Mouse (Mus musculus) midbrain, embryonic 15.5 days (tissue): ENCODE data around the gene Pitpnb. TPM values are rescaled to one million over a fixed set of nuclear protein-coding genes. Genes with fewer than 3 reads are reported as not detected.

ENCODE experiments used
- ATAC-seq: fragments of 200-750 bp; cut with Nextera tagmentation; replicated peaks from 2 replicates; pipeline ENCODE4 v1.8.0; 2017; ENCODE audit warnings: moderate TSS enrichment
- H3K27ac ChIP-seq: fragments of 300-500 bp; sonication (generic); 2 replicates; pipeline ENCODE4 v1.5.1; 2015; ENCODE audit warnings: mild to moderate bottlenecking, inconsistent platforms
- H3K27me3 ChIP-seq: fragments of 300-500 bp; sonication (generic); replicated peaks from 2 replicates; pipeline ENCODE4 v1.6.1; 2015; ENCODE audit warnings: inconsistent platforms
- H3K36me3 ChIP-seq: fragments of 300-500 bp; sonication (generic); replicated peaks from 2 replicates; pipeline ENCODE4 v1.6.1; 2015; ENCODE audit warnings: inconsistent platforms
- H3K4me1 ChIP-seq: fragments of 300-500 bp; sonication (generic); 2 replicates; pipeline ENCODE4 v1.6.1; 2015; ENCODE audit warnings: inconsistent platforms
- H3K4me2 ChIP-seq: fragments of 300-500 bp; sonication (generic); 2 replicates; pipeline ENCODE4 v1.6.1; 2015; ENCODE audit warnings: inconsistent platforms, mild to moderate bottlenecking, moderate library complexity
- H3K4me3 ChIP-seq: fragments of 300-500 bp; sonication (generic); 2 replicates; pipeline ENCODE4 v1.5.1; 2015; ENCODE audit warnings: mild to moderate bottlenecking, inconsistent platforms
- H3K9ac ChIP-seq: fragments of 300-500 bp; sonication (generic); 2 replicates; pipeline ENCODE4 v1.6.1; 2015; ENCODE audit warnings: mild to moderate bottlenecking, inconsistent platforms
- H3K9me3 ChIP-seq: fragments of 300-500 bp; sonication (generic); 2 replicates; pipeline ENCODE4 v1.6.1; 2016; ENCODE audit warnings: inconsistent platforms
- WGBS: fragments of 180-500 bp; shearing (Covaris S2); methylation state at CpG from one replicate; pipeline ENCODE4 v1.1.7; 2015; ENCODE audit warnings: mixed read lengths; 5-methylcytosine and 5-hydroxymethylcytosine counted together
- polyA plus RNA-seq: library from polyadenylated mRNA; unstranded; fragments of >200 nt; fragmentation: Nextera tagmentation; extraction: Ambion mirVana; gene quantifications from 2 replicates; pipeline ENCODE4 v1.2.1, GENCODE M21; 2015

Pitpnb gene
- polyA plus RNA-seq, 1 experiment from 2014 or later: 98.0 TPM

DNA sequence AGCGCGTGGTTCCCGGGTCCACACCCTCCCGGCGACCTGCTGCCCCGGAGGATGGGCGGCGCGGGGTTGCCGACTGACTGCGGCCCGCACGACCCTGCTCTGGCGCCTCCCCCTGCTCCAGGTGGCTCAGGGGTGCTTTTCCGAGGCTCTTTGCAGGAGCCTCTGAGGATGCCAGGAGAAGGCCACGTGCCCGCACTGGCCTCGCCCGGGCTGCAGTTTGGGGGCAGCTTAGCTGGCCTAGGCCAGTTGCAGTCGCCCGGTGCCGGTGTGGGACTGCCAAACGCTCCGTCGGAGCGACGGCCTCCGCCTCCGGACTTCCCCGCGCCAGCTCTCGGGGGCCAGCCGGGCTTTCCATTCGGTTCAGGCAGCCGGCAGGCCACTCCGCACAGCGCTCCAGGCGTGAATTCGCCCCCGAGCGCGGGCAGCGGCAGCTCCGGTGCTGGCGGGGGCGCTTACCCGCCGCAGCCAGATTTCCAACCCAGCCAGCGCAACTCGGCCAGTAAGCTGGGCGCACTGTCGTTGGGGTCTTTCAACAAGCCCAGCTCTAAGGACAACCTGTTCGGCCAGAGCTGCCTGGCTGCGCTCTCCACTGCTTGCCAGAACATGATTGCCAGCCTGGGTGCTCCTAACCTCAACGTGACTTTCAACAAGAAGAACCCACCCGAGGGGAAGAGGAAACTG, 89.6 kb downstream of the Pitpnb start:
- peak overlapping the region; percentile 78 for H3K4me2 ChIP-seq
- no peaks in the 10 kb centered on the region for H3K27me3 ChIP-seq
- no peaks in the 10 kb centered on the region for H3K36me3 ChIP-seq
- H3K27ac ChIP-seq: peak overlapping the region; percentile 94
- under 1% methylated on average over 54 of the region's 56 CpGs for WGBS
- no peaks in the 10 kb centered on the region for H3K9me3 ChIP-seq
- peak overlapping the region; percentile 85 for H3K4me3 ChIP-seq
- ATAC-seq: no peak
- peaks cover 61% of the 10 kb centered on the region for H3K4me1 ChIP-seq
- peak overlapping the region; percentile 87 for H3K9ac ChIP-seq

DNA sequence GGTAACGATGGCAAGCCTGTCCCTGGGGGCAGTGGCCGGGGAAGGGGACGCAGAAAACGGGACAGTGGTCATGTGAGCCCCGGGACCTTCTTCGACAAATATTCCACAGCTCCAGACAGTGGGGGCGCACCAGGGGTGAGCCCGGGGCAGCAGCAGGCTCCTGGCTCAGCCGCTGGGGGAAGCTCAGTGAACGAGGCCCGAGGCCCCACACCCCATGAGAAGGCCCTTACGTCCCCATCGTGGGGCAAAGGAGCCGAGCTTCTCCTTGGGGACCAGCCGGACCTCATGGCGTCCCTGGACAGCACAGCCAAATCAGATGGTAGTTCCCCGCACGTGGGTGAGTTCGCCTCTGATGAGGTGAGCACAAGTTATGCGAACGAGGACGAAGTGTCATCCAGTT, 90.3 kb downstream of the Pitpnb start:
- Histone ChIP-seq H3K4me3 (peak overlapping the region; percentile 85), H3K27me3 (no peaks in the 10 kb centered on the region), H3K36me3 (no peaks in the 10 kb centered on the region), H3K4me2 (peak overlapping the region; percentile 78), H3K27ac (peak overlapping the region; percentile 94), H3K9ac (peak overlapping the region; percentile 87), H3K4me1 (peaks cover 63% of the 10 kb centered on the region), H3K9me3 (no peaks in the 10 kb centered on the region)
- 8% methylated on average over 22 of the region's 22 CpGs for WGBS
- ATAC-seq: no peak

DNA sequence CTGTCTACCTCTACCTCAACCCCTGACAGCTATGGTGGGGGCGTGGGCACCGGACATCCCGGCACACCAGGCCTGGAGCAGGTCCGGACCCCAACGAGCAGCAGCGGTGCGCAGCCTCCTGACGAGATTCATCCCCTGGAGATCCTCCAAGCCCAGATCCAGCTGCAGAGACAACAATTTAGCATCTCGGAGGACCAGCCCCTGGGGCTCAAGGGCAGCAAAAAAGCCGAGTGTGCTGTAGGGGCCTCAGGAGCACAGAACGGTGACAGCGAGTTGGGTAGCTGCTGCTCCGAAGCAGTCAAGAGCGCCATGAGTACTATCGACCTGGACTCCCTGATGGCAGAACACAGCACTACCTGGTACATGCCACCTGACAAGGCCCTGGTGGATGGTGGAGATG, 90.9 kb downstream of the Pitpnb start:
- 17% methylated on average over 15 of the region's 15 CpGs for WGBS
- peaks cover 69% of the 10 kb centered on the region for H3K4me1 ChIP-seq
- H3K27me3 ChIP-seq: no peaks in the 10 kb centered on the region
- H3K4me2 ChIP-seq: peak overlapping the region; percentile 78
- H3K4me3 ChIP-seq: peak overlapping the region; percentile 85
- peak overlapping the region; percentile 94 for H3K27ac ChIP-seq
- no peak for ATAC-seq
- H3K9me3 ChIP-seq: no peaks in the 10 kb centered on the region
- H3K36me3 ChIP-seq: no peaks in the 10 kb centered on the region
- peak overlapping the region; percentile 87 for H3K9ac ChIP-seq

DNA sequence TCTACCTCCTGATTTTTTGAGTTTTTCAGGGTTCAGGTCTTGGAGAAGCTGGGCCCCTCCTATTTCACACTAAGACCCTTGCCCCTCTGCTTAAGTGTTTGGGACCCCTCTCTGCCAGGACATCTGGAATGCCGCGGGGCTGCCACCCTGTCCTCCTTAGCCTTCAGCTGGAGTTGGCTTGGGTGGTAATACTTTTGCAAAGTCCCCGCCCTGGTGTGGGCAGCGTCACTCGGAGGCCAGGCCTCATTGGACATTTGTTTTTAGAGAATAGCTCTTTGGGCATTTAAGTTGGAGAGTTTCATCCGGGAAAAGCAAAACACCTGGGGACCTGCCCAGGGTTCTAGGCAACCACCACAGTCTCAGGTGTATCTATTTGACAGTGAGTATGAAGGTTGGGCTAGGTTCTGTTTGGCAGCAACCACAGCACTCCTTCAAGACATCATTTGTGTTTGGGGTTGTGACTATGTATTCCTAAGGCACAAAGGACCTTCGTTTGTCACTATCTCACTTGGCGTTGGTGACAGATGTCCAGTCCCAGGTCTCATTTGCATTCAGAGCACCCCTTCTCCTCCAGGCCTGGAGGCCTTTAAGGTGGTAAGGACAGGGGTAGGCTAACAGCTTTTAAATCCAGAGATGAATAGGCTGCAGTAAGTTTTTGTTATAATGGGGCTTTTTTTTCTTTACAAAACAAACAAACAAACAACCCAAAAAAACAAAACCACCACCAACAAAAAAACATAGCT, 91.7 kb downstream of the Pitpnb start:
- H3K9ac ChIP-seq: peak overlapping the region; percentile 87
- H3K4me3 ChIP-seq: peak overlapping the region; percentile 85
- 18% methylated on average over 8 of the region's 8 CpGs for WGBS
- H3K36me3 ChIP-seq: no peaks in the 10 kb centered on the region
- no peaks in the 10 kb centered on the region for H3K27me3 ChIP-seq
- peaks cover 77% of the 10 kb centered on the region for H3K4me1 ChIP-seq
- ATAC-seq: no peak
- H3K4me2 ChIP-seq: peak overlapping the region; percentile 78
- no peaks in the 10 kb centered on the region for H3K9me3 ChIP-seq
- peak overlapping the region; percentile 94 for H3K27ac ChIP-seq

DNA sequence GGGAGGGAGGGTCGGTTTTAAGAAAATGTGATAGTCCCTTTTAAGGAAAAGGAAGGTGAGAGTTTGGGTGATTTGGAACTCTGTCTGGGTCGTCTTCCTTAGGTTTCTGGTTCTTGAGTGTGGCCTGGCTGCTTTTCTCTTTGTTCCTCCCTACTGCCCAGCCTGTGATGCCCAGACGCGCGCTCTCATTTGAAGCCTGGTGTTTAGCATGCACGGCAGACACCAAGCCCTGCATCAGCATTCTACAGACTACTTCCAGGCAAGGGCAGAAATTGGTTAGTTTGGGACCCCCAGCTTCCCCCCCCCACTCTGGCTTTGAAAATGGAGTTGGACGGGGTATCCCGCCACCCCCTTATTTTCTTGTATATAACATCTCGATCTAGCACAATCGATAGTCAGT, 92.4 kb downstream of the Pitpnb start:
- 9% methylated on average over 10 of the region's 10 CpGs for WGBS
- Histone ChIP-seq H3K9me3 (no peaks in the 10 kb centered on the region), H3K36me3 (no peaks in the 10 kb centered on the region), H3K4me2 (peak overlapping the region; percentile 78), H3K4me1 (peaks cover 85% of the 10 kb centered on the region), H3K27ac (peak overlapping the region; percentile 59), H3K27me3 (no peaks in the 10 kb centered on the region), H3K4me3 (peak overlapping the region; percentile 85), H3K9ac (peak overlapping the region; percentile 87)
- no peak for ATAC-seq

DNA sequence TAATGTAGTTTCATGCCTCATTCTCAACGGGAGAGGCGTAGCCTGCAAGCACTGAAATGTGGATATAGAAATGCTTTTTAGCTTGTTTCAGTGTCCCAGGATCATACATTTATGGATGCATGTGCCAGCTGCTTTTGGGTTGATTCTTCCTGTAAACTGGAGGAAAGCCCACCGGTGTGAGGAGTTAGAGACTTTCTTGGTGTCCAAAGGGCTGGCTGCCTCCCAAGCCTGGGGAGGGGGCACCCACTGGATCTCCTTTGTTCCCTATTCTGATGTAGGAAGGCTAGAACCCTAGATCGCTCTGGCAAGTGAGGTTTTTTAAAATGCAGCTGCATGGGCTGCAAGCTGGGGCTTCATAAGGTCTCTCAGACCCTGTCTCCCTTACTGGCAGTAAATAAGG, 93.1 kb downstream of the Pitpnb start:
- Histone ChIP-seq H3K36me3 (no peaks in the 10 kb centered on the region), H3K9me3 (no peaks in the 10 kb centered on the region)
- no peak for ATAC-seq

DNA sequence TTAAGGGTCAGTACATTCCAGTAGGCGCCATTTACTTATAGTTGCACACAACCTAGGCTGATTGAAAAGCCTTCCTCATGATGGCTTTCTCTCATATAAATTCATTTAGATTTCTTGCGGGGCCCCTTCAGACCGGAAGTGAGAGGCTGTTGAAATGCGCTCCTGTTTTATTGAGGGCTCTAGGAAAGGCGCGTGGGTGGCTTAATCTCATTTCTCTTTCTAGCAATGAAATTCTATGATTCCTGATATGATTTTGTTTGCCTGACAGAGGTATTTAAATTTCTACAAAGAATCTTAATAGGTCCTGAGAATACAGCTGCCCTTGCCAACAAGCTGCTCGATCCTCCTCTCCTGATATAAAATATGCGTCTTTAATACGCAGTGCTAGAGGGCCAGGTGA, 95.2 kb downstream of the Pitpnb start:
- Histone ChIP-seq H3K4me3 (peak overlapping the region; percentile 85), H3K27me3 (no peaks in the 10 kb centered on the region), H3K4me1 (peaks cover 86% of the 10 kb centered on the region), H3K4me2 (peak overlapping the region; percentile 78), H3K9me3 (no peaks in the 10 kb centered on the region), H3K27ac (peak overlapping the region; percentile 63), H3K36me3 (no peaks in the 10 kb centered on the region), H3K9ac (peak overlapping the region; percentile 40; the same call in 1 of the 2 replicates)
- ATAC-seq: no peak
- WGBS: 31% methylated on average over 9 of the region's 9 CpGs

More for the DNA sequence above, 93.1 kb downstream of the Pitpnb start:
- no peaks in the 10 kb centered on the region for H3K27me3 ChIP-seq
- peaks cover 88% of the 10 kb centered on the region for H3K4me1 ChIP-seq
- 17% methylated on average over 4 of the region's 4 CpGs for WGBS
- H3K9ac ChIP-seq: peak overlapping the region; percentile 87
- H3K4me3 ChIP-seq: peak overlapping the region; percentile 85
- peak overlapping the region; percentile 59 for H3K27ac ChIP-seq
- peak overlapping the region; percentile 78 for H3K4me2 ChIP-seq

DNA sequence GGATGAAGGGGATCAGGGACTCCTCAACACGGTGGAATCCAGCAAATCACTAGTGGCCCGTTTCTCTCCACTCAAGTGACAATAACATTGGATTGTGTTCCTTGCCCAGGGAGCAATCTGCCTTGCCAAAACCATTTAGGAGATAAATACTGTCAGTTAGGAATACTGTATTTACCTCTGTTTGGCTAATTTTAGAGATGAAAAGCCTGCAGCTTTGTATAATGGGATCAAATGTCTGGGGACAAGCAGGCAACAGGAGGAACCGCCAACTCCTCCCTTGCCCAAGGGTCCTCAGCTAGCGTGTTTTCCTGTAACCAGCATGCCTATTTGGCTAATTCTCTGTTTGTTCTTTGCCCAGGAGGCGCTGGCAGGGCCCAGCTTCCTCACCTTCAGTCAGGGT, 95.7 kb downstream of the Pitpnb start:
- 13% methylated on average over 5 of the region's 5 CpGs for WGBS
- ATAC-seq: no peak
- H3K27ac ChIP-seq: peak overlapping the region; percentile 63

DNA sequence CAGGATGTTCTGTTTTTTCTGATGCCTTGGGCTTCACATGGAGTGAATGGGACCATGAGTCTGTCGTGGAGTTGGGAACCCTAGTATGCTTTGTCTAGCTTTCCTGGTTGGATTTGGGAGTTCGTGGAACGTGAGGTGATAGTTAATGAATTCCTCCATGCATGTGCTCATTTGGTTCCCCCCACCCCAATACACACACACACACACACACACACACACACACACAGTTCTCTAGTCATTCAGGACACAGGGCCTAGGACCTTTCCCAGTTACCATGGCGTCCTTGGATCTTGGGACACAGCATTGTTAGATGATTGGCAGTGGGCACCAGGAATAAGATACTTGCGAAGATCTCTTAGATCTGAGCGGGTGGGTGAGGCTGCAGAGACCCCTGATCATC, 98.3 kb downstream of the Pitpnb start:
- ATAC-seq: no peak
- H3K9ac ChIP-seq: peak overlapping the region; percentile 10; the same call in 1 of the 2 replicates
- no peaks in the 10 kb centered on the region for H3K36me3 ChIP-seq
- H3K4me1 ChIP-seq: peaks cover 97% of the 10 kb centered on the region
- H3K9me3 ChIP-seq: no peaks in the 10 kb centered on the region
- no peaks in the 10 kb centered on the region for H3K27me3 ChIP-seq
- WGBS: 13% methylated on average over 6 of the region's 6 CpGs
- H3K4me2 ChIP-seq: peak overlapping the region; percentile 78
- peak overlapping the region; percentile 85 for H3K4me3 ChIP-seq
- H3K27ac ChIP-seq: peak overlapping the region; percentile 63; the same call in 1 of the 2 replicates

More for the DNA sequence above, 95.7 kb downstream of the Pitpnb start:
- Histone ChIP-seq H3K4me1 (peaks cover 86% of the 10 kb centered on the region), H3K9me3 (no peaks in the 10 kb centered on the region), H3K27me3 (no peaks in the 10 kb centered on the region), H3K4me3 (peak overlapping the region; percentile 85), H3K36me3 (no peaks in the 10 kb centered on the region), H3K9ac (peak overlapping the region; percentile 40), H3K4me2 (peak overlapping the region; percentile 78)

DNA sequence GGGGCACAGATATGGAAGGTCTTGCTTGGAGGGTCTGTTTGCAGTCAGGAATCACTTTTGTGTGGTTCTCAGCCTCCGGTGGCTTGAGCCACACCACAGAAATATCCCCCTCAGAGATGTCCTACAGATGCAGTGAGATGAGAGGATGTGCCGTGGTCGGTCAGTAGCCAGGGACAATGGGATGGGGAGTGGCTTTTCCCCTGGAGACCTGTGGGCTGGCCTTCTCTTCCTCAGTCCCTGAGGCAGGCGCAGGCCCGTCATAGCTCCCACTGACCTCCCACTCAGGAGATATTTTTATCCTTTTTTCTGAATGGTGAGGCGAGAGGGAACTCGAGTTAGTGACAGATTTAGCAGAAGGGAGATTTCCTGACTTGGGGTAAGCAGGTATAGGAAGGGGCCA, 99.2 kb downstream of the Pitpnb start:
- H3K27me3 ChIP-seq: no peaks in the 10 kb centered on the region
- ATAC-seq: no peak
- H3K4me3 ChIP-seq: peak overlapping the region; percentile 85
- H3K36me3 ChIP-seq: no peaks in the 10 kb centered on the region
- WGBS: 18% methylated on average over 7 of the region's 7 CpGs
- peak overlapping the region; percentile 21 for H3K9ac ChIP-seq
- H3K4me1 ChIP-seq: peaks cover 98% of the 10 kb centered on the region
- peak overlapping the region; percentile 78 for H3K4me2 ChIP-seq
- peak overlapping the region; percentile 63 for H3K27ac ChIP-seq
- no peaks in the 10 kb centered on the region for H3K9me3 ChIP-seq

DNA sequence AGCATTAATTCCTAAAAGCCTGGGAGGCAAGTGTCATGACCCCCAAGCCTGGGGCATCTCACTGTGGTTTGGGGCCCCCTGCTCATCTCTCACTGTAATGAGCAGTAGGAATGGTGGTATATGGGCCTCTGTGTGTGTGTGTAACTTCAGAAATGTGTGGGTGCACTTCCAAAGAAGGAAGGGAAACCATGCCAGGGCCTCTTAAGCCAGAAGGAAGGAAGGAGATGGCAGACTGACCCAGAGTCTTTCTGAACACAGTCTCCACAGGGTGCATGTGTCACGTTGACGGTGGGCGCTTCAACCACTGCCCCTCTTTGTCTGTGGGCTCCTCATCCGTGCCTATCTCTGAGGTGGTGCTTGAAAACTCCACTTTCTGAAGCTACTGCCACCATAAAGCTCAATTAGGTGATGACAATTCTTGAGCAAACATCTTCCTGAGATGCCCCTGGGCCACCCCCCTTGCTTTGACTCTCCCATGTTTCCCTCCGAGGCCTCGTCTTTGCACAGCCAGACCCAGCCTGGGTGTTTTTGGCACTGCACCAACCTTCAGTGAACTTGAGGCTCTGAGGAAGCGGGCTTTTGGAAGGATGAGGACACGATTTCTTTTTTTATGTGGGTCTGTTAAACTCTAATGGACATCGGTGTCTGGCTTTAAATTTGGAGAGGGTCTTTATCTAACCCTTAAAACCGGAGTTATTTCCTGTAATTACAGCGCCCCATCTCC, 100.6 kb downstream of the Pitpnb start:
- H3K4me2 ChIP-seq: peak overlapping the region; percentile 78
- peaks cover 98% of the 10 kb centered on the region for H3K4me1 ChIP-seq
- peak overlapping the region; percentile 51 for H3K27ac ChIP-seq
- no peaks in the 10 kb centered on the region for H3K9me3 ChIP-seq
- 42% methylated on average over 11 of the region's 11 CpGs for WGBS
- H3K36me3 ChIP-seq: no peaks in the 10 kb centered on the region
- H3K27me3 ChIP-seq: no peaks in the 10 kb centered on the region
- ATAC-seq: no peak
- no peak overlapping the region for H3K4me3 ChIP-seq
- peak overlapping the region; percentile 7; the same call in 1 of the 2 replicates for H3K9ac ChIP-seq

DNA sequence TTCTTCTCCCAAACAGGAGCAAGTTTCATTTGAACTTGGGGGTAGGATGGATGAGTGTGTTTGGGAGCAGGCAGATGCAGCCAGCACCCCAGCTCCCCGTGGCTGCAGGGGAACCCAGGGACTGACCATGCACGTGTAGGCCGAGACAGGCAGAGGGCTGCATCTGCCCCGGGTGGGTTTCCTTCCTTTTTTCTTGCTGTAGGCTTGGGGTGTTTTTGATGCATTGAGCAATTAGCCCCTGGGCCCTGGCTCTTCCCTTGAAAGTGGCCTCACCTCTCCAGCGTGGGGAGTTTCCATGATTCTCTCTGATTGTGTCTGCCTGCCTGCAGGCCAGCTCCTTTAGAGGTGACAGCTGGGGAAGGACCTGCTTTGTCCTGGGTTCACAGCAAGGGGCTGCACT, 102.3 kb downstream of the Pitpnb start:
- Histone ChIP-seq H3K4me2 (peak overlapping the region; percentile 78), H3K4me1 (peaks cover 97% of the 10 kb centered on the region), H3K9ac (peak overlapping the region; percentile 9), H3K27me3 (no peaks in the 10 kb centered on the region), H3K9me3 (no peaks in the 10 kb centered on the region), H3K27ac (peak overlapping the region; percentile 16; the same call in 1 of the 2 replicates), H3K36me3 (no peaks in the 10 kb centered on the region), H3K4me3 (no peak overlapping the region)
- WGBS: 17% methylated on average over 5 of the region's 5 CpGs
- ATAC-seq: no peak
